Mouse (Mus musculus): ENCODE results near the gene Plekha6. TPM values are rescaled to one million over a fixed set of nuclear protein-coding genes. Genes with fewer than 3 reads are reported as not detected.

Plekha6 gene
- total RNA-seq, 2 experiments from 2014 or later: 1.7 TPM; not detected in 1

- no peak for ATAC-seq (replicated peaks; ENCODE audit: poor library complexity, severe bottlenecking)
Measured at GRCm38 (mm10) chr1:133344357-133344756, 180.3 kb downstream of the Plekha6 start.

- ATAC-seq (replicated peaks; ENCODE audit: poor library complexity, severe bottlenecking): no peak
Measured at GRCm38 (mm10) chr1:133346531-133346930, 182.5 kb downstream of the Plekha6 start.

GRCm38 (mm10) chr1:133347226-133347625 lies 183.2 kb downstream of the Plekha6 start:
- ATAC-seq (replicated peaks; ENCODE audit: poor library complexity, severe bottlenecking): no peak

- peak; percentile 81 for ATAC-seq (replicated peaks; ENCODE audit: poor library complexity, severe bottlenecking)
Measured at GRCm38 (mm10) chr1:133347693-133348520, 183.9 kb downstream of the Plekha6 start.

GRCm38 (mm10) chr1:133350210-133350609 lies 186.2 kb downstream of the Plekha6 start, which contains the start of gene Ren1:
Gene Ren1, plus strand, starts transcription at chr1:133350510.
- no peak for ATAC-seq (replicated peaks; ENCODE audit: poor library complexity, severe bottlenecking)

- ATAC-seq (replicated peaks; ENCODE audit: poor library complexity, severe bottlenecking): no peak
Measured at GRCm38 (mm10) chr1:133351762-133352161, 187.8 kb downstream of the Plekha6 start.

Other genes starting within 250 kb of the Plekha6 start
- 92.5 and 103 TPM in 2 replicates for gene Mdm4, start 133.6 kb upstream of the Plekha6 start, total RNA-seq (2014; fragmentation: Nextera tagmentation)
- 77.9 and 121 TPM in 2 replicates for gene Mdm4, start 133.6 kb upstream of the Plekha6 start, total RNA-seq (2017)
- gene Pik3c2b, start 118.5 kb upstream of the Plekha6 start, total RNA-seq (2014; fragmentation: Nextera tagmentation): 2.4 and 3.2 TPM in 2 replicates
- 1.1 and 1.4 TPM in 2 replicates for gene Pik3c2b, start 118.5 kb upstream of the Plekha6 start, total RNA-seq (2017)
- 52.3 and 53.9 TPM in 2 replicates for gene Ppp1r15b, start 33.1 kb upstream of the Plekha6 start, total RNA-seq (2014; fragmentation: Nextera tagmentation)
- 75.7 and 78.5 TPM in 2 replicates for gene Ppp1r15b, start 33.1 kb upstream of the Plekha6 start, total RNA-seq (2017)
- not detected in 2 replicates for gene Golt1a, start 145.6 kb downstream of the Plekha6 start, total RNA-seq (2014; fragmentation: Nextera tagmentation)
- gene Golt1a, start 145.6 kb downstream of the Plekha6 start, total RNA-seq (2017): not detected in 2 replicates
- gene Kiss1, start 157.7 kb downstream of the Plekha6 start, total RNA-seq (2014; fragmentation: Nextera tagmentation): not detected in 2 replicates
- not detected in 2 replicates for gene Kiss1, start 157.7 kb downstream of the Plekha6 start, total RNA-seq (2017)
- gene Ren1, start 186.3 kb downstream of the Plekha6 start, total RNA-seq (2014; fragmentation: Nextera tagmentation): not detected in 2 replicates
- not detected in 2 replicates for gene Ren1, start 186.3 kb downstream of the Plekha6 start, total RNA-seq (2017)
- not detected in 2 replicates for gene Etnk2, start 199.4 kb downstream of the Plekha6 start, total RNA-seq (2014; fragmentation: Nextera tagmentation)
- gene Etnk2, start 199.4 kb downstream of the Plekha6 start, total RNA-seq (2017): not detected in 2 replicates